Mouse (Mus musculus) embryo, embryonic 9.5 days (tissue): ENCODE data around the gene Atp13a5.

Experiments
- DNase-seq: peaks from one replicate; pipeline ENCODE4 v3.0.0-alpha.2; 2017; ENCODE audit errors: extremely low spot score

The Atp13a5 gene

DNA sequence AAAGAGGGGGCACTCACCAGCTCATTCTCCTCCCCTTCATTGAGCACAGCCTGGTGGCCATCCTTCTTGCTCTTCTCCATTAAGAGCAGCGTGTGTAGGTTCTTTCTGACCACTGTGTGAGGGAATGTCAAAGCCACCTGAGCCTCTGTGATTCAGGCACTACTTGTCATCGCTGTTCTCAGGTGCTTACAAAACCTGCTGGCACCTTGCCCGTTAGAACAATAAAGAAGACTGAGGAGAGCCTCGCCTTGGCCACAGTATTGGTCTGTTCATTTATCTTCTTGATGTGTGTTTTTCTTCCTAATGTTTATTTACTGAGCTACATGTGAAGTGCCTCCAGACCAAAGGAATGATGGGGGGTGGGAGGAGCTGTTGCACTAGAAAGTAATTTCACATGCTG is at the start of gene Atp13a5:
TSS of gene Atp13a5 (minus strand) at position 275 of the 400 bp plus-strand sequence.
- no peak for DNase-seq

GRCm38 (mm10) chr16:29414822-29415221 is 36.3 kb upstream of the Atp13a5 start:
- DNase-seq = no peak

GRCm38 (mm10) chr16:29407319-29407718 is 28.8 kb upstream of the Atp13a5 start:
- DNase-seq = no peak

DNA sequence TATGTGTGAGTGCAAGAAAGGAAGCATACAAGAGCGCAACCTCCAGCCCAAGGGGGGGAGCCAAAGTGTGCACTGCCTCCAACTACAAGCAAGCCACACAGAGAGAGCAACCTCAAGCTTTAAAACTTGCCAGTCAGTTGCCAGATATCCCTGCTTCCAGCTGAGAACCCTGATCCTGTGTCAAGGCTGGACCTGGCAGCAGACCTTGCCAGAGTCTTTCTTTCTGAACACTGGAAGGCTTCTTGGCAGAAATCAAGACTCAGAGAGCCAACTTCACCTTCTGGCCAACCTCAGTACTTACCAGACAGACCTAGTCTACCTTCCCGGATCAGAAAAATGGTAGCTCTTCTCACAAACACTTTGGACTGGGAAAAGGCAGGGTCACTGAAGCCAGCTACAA is 20.5 kb upstream of the Atp13a5 start:
- DNase-seq = no peak

- DNase-seq = no peak
Measured at GRCm38 (mm10) chr16:29384781-29385180, 6.2 kb upstream of the Atp13a5 start.

DNA sequence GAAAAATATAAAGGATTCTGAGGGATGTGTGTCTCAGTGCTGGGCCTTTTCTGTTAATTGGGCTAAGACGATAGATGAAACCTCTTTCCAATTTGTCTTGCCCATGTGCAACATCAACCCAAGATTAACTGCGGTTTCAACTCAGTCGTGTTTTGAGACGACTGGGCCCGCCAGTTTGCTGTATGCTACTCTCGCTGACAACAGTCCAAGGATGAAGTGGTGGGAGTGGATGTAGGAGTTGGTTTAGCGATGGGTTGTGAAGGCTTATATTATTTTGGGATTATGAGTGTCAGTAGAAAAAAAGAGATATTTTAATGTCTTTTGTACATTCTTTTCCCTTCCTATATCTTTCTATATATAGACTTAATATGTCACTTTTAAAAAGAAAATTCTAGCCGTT is 3.9 kb downstream of the Atp13a5 start:
- no peak for DNase-seq

- DNase-seq = peak; percentile 2
Measured at GRCm38 (mm10) chr16:29331351-29332044, 47.0 kb downstream of the Atp13a5 start.

DNA sequence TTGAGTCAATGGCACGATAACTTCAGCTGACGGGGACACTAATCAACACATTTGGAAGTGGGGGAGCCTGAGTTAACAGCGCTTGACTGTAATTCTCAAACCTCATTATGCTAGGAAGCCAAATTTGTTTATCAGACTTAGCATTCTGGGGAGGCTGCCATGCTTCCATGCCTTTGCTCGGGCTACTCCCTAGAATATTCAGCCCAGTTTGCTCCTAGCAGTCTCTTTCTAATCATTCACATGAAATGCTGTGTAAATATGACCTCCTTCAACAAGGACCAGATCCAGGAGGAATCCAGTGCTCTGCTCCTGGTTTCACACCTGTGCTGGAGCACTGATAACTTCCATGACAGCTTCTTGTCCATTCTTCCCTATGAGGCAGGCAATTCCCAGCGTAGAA is 47.6 kb downstream of the Atp13a5 start:
- DNase-seq = no peak

- DNase-seq = no peak
Measured at GRCm38 (mm10) chr16:29329213-29329612, 49.3 kb downstream of the Atp13a5 start.

GRCm38 (mm10) chr16:29327910-29328309 is 50.6 kb downstream of the Atp13a5 start:
- no peak for DNase-seq

GRCm38 (mm10) chr16:29325233-29325919 is 53.2 kb downstream of the Atp13a5 start:
- DNase-seq = no peak

- no peak for DNase-seq
Measured at GRCm38 (mm10) chr16:29320717-29321116, 57.8 kb downstream of the Atp13a5 start.

DNA sequence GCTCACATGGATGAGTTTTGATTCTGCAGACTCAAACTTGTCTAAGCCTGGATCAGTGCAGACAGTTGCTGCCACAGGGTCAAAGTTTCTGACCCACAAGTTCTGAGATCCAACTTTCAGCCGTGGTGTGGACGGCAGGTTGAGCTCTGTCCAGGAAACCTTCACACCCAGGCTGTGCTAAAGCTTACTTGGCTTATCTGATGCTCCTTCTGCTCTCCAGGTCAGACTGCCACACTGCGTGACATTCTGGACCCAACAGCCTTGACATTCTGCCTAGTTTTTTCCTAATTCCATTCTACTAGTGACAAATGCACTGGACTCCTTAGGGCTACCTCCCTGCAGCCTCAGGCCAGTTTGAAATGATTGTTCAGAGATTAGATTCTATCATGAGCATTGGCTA is 63.1 kb downstream of the Atp13a5 start:
- DNase-seq = no peak

DNA sequence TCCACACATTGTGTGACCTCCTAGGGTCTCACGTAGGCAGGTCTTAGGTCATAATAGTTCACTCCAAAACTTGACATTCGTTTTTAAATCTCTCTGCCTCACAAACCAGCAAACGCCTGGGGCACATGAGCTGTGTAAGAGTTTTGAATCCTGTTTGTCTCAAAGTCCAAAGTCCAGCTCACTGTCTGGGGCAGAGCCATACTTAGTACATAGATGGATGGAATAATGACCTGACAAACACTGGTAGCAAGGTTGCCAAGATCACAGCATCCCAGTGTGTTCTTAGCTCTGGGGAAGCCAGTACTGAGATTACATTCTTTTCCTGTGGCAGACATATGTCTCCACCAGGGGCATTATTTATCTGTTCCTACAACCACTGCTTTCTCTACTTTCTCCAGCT is 63.5 kb downstream of the Atp13a5 start:
- DNase-seq = no peak

GRCm38 (mm10) chr16:29297555-29298021 is 80.9 kb downstream of the Atp13a5 start:
- no peak for DNase-seq

DNA sequence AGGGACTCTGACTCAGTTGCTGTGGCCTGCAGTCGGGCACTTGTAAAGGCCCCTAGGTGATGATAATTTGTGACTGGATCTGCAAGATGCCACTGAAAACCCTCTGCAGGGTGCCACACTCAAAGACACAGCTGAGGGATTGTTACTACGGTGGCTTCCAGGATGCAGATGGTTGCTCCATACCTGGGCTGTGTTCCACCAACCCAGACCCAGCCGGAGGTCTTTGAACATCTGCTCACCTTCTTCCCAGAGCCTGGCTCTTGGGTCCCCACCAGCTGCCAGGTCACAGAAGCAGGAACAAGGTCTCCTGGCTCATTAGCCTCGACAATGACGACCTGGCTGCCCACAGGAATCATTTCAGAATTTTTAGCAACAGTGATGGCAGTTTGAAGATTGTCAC is 97.8 kb downstream of the Atp13a5 start:
- DNase-seq = no peak

GRCm38 (mm10) chr16:29254325-29254724 is 124.2 kb downstream of the Atp13a5 start:
- DNase-seq = no peak

GRCm38 (mm10) chr16:29235951-29236350 is 142.6 kb downstream of the Atp13a5 start:
- no peak for DNase-seq

DNA sequence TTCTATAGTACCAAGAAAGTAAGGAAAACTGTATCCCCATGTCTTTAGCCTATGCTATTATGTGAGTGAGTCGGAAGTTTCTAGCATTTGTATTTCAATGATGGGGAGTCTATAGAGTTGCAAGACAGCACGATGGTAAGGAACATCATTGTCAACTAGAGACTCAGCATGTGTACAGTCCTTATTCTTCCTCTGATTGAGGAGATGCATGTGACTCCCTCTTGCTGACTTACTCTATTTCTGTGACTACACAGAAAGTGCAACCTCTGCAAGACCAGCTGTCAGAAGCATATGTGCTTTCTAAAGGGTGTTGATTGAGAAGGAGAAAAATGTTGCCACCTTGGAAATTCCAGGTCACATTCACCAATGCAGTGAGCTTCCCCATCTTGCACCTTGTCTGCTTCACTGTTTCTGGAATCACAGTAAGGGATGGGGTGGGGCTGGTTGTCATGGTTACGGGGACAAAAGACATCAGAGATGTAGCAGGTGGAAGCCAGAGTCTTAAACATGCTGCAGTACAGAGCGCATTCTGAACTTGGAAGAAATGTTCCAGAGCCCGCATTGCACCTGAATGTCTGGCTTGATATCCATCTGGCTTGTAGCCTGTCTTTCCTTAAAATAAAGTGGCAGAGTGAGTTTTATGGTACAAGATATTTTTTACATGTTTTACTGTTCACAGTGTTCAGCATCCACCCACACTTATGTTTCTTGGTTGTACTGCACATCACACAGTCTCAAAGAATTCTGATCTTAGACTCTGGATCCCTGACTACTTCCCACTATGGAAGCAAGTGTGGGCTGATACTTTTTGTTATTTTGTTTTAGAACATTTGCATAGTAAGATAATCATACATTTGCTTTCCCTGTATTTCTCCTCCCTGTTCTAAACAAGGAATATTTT is 161.9 kb downstream of the Atp13a5 start:
- DNase-seq = no peak

GRCm38 (mm10) chr16:29209605-29210411 is 168.7 kb downstream of the Atp13a5 start, which contains the start of gene Hrasls:
Hrasls (plus strand) TSS chr16:29209695.
- DNase-seq = peak; percentile 66

DNA sequence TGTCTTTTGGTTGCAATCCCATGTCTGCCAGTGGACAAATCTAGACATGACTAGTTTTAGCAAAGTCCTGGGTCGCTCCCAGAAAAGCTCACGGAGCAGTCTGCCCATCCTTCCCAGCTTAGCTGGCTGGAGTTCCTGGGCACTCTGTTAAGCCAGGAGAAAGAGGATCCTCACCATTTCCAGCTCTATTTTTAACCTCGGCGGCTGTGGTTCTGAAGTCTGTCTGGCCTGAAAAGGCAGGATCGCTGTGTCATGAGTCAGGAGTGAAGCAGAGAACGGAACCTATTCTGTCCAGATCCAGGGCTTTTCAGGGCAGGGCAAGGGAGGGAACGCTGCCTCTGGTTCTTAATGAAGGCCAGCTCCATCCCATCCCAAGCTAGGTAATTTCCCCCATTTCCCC is 169.7 kb downstream of the Atp13a5 start:
- no peak for DNase-seq
